Mouse (Mus musculus): Measurements from ENCODE around the gene Rhbdf2. TPM values are rescaled to one million over a fixed set of nuclear protein-coding genes. Genes with fewer than 3 reads are reported as not detected.
"Not testable (repeated sequence)": the region's sequence is repeated elsewhere in the genome, so short reads cannot be mapped to it uniquely, and the experiment has no call there.

Rhbdf2 gene
- polyA plus RNA-seq, 1 experiment: 1.8 TPM

DNA sequence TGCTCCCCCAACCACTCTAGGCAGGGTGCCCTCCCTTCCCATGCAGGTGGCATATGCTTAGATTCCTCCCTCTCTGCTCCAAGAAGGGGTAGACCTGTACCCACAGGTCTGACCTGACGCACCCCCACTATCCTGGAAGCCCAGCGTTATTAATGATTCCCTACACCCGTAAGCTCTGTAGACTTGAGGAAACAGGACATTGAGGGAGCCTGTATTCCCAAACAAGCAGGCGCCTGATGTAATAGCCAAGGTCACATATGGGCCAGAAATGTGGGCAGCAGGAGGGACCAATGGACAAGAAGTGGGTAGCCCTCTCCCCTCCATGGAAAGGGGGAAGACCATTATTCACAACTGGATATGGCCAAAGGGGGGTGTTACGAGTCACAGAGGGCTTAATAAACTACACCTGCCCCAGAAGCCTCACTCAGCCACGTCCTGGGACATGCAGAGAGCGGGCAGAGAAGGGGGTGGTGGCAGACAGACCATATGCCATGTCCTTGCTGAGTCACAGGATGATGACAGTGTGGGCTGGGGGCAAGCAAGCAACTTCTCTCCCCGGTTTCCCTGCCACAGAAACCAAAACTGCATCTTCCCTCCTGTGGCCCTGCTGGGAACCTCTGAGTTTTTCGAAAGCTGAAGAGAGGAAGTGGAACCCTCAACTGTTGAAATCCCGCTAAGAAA is 10.2 kb downstream of the Rhbdf2 start:
- Histone ChIP-seq H3K4me1 (ENCODE audit: control insufficient read depth) (peaks cover 100% of the 10 kb centered on the region), H3K9me3 (ENCODE audit: control insufficient read depth, low read length) (no peaks in the 10 kb centered on the region), H3K36me3 (ENCODE audit: control insufficient read depth) (peaks cover 74% of the 10 kb centered on the region), H3K4me3 (replicated peaks) (peak overlapping the region; percentile 65), H3K27me3 (ENCODE audit: control insufficient read depth) (no peaks in the 10 kb centered on the region)
- TF ChIP-seq TAL1 (IDR thresholded peaks at IDR 0.05; ENCODE audit: low read length): no peak
- TF ChIP-seq GATA1 (IDR thresholded peaks at IDR 0.05; ENCODE audit: low read length): no peak

DNA sequence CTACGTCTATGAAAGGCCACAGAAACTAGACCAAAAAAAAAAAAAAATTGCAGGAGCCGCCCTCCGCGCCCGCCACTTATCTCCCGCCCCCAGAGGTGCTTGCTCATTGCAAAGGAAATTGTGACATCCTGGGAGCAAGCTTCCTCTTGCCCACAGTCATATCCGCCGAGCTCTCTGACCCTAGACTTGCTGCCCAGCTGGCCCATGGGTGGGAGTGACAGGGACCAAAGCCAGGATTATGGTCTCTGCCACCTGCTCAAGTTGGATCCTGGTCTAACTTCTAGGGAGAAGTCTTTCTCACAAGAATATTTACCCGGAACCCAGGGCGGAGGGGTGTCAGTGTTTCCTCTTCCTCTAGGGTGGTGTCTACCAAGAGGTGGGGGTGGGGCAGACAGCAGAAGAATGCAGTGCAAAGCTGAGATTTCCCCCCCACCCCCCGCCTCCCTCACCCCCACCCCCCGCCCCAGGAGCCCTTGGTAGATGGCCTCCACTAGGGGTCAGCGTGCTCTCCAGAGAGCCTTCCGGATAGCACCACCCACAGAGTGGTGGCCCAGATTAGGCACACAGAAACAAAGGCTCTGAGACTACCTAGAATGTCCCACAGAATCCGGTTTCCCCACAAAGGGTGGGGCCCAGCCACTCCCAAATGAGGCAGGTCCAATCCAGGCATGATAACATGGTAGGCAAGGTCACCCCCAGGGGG is 10.9 kb downstream of the Rhbdf2 start:
- Histone ChIP-seq H3K27me3 (ENCODE audit: control insufficient read depth) (no peaks in the 10 kb centered on the region), H3K4me3 (replicated peaks) (peak overlapping the region; percentile 65), H3K4me1 (ENCODE audit: control insufficient read depth) (peaks cover 97% of the 10 kb centered on the region), H3K9me3 (ENCODE audit: control insufficient read depth, low read length) (no peaks in the 10 kb centered on the region), H3K36me3 (ENCODE audit: control insufficient read depth) (peaks cover 72% of the 10 kb centered on the region)
- TF ChIP-seq TAL1 (IDR thresholded peaks at IDR 0.05; ENCODE audit: low read length) (peak; percentile 52; the same call in 2 of the 3 replicates), GATA1 (IDR thresholded peaks at IDR 0.05; ENCODE audit: low read length) (peak; percentile 71)

DNA sequence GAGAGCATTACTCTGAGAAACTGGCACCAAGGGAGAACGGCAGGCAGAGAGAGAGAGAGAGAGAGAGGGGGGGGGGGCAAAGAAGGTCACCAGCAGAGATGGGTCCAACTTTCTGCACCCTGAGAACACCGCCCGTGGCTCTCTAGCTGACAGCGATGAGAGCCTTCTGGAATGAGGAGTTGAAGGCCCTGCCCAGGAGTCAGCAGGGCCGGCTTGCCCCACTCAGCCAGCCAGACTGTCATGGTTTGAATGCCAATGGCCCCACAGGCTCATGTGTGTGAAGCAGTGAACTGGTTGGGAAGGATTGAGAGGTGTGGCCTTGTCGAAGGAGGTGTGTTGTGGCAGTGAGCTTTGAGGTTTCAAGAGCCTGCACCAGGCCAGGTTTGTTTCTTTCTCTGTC is 13.6 kb downstream of the Rhbdf2 start:
- TF ChIP-seq GATA1 (IDR thresholded peaks at IDR 0.05; ENCODE audit: low read length): no peak
- H3K36me3 ChIP-seq (ENCODE audit: control insufficient read depth): peaks cover 75% of the 10 kb centered on the region
- peaks cover 84% of the 10 kb centered on the region for H3K4me1 ChIP-seq (ENCODE audit: control insufficient read depth)
- no peak overlapping the region for H3K4me3 ChIP-seq (replicated peaks)
- H3K27me3 ChIP-seq (ENCODE audit: control insufficient read depth): no peaks in the 10 kb centered on the region
- H3K9me3 ChIP-seq (ENCODE audit: control insufficient read depth, low read length): no peaks in the 10 kb centered on the region

DNA sequence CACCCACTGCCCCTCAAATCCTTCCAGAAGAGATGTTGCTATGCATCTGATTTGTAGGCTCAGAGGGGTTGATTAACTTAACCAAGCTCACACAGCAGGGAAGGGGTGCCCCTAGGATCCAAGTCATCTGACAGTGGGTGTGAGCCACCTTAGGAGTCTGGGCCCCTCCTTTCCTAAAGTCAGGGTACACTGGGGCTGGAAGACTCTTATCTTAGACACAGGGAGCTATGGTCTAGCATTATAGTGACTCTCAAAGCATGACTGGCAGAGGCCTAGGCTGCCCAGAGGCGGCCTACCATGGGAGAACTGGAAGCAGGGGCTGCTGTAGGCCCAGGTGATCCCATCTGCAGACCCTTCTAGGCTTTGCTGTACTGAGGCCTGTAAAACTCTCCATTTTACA is 14.3 kb downstream of the Rhbdf2 start:
- Histone ChIP-seq H3K27me3 (ENCODE audit: control insufficient read depth) (no peaks in the 10 kb centered on the region), H3K9me3 (ENCODE audit: control insufficient read depth, low read length) (no peaks in the 10 kb centered on the region), H3K4me3 (replicated peaks) (no peak overlapping the region), H3K36me3 (ENCODE audit: control insufficient read depth) (peaks cover 75% of the 10 kb centered on the region), H3K4me1 (ENCODE audit: control insufficient read depth) (peaks cover 80% of the 10 kb centered on the region)
- TF ChIP-seq TAL1 (IDR thresholded peaks at IDR 0.05; ENCODE audit: low read length) (no peak), GATA1 (IDR thresholded peaks at IDR 0.05; ENCODE audit: low read length) (no peak)

DNA sequence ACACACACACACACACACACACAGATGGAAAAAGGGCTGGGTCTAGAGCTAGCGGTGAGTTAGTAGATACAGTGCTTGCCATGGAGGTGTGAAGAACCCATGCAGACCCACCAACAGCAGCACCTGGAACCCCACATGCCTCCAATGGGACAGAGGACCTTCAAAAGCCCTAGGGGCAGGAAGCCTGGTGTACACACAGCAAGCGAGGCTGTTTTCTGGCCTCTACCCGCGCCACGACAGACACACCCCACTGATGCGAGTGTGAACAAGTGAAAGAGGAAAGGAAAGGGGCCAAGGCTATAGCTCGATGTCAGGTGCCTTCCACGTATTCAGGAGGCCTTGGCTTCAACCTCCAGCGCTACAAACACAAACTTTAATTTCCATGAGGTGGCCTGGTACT is 14.9 kb downstream of the Rhbdf2 start:
- H3K4me3 ChIP-seq (replicated peaks): no peak overlapping the region
- no peaks in the 10 kb centered on the region for H3K9me3 ChIP-seq (ENCODE audit: control insufficient read depth, low read length)
- H3K27me3 ChIP-seq (ENCODE audit: control insufficient read depth): no peaks in the 10 kb centered on the region
- peaks cover 77% of the 10 kb centered on the region for H3K36me3 ChIP-seq (ENCODE audit: control insufficient read depth)
- TF ChIP-seq GATA1 (IDR thresholded peaks at IDR 0.05; ENCODE audit: low read length): no peak
- TF ChIP-seq TAL1 (IDR thresholded peaks at IDR 0.05; ENCODE audit: low read length): no peak
- peaks cover 74% of the 10 kb centered on the region for H3K4me1 ChIP-seq (ENCODE audit: control insufficient read depth)

DNA sequence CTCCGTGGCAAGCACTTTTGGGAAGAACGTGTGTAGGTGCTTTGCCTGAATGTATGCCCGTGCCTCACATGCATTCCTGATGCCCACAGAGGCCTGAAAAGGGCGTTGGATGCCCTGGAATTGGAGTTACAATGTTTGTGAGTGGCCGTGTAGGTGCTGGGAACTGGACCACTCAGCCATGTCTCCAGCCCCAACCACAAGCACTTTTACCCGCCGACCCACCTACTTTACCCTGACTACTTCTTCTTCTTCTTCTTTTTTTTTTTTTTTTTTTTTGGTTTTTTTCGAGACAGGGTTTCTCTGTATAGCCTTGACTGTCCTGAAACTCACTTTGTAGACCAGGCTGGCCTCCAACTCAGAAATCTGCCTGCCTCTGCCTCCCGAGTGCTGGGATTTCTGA is 15.7 kb downstream of the Rhbdf2 start:
- Histone ChIP-seq H3K4me1 (ENCODE audit: control insufficient read depth) (peaks cover 66% of the 10 kb centered on the region), H3K36me3 (ENCODE audit: control insufficient read depth) (peaks cover 80% of the 10 kb centered on the region)
- H3K4me3 ChIP-seq (replicated peaks): not testable (repeated sequence)

DNA sequence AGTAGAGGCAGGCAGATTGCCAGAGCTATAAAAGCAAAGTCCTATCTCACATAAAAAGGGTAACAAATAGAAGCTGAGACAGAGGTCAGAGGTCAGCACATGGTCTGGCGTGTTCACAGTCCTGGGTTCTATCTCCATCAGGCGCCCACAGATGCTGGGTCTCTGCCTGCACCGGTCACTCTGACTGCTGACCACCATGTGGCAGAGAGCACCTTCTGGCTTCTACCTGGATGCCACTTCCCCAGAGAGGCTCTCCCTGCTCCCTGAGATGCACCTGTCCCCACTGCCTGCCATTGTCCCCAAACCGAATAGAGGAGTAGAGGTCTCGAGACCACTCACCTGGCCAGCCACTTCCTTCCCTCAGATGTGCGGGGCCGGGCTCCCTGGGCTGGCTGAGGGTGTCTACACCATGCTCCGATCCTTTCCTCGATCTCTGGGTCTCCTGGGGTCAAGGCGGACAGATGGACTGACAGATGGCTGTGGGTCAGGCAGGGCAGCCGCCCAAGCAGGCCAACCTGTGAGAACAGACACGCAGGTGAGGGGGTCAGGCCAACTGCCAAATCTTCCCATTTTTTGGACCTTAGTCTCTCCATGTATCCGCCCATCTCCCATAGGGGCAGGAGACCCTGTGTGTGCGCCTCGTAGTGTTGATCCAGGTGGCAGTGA is 16.7 kb downstream of the Rhbdf2 start:
- TF ChIP-seq TAL1 (IDR thresholded peaks at IDR 0.05; ENCODE audit: low read length): no peak
- TF ChIP-seq GATA1 (IDR thresholded peaks at IDR 0.05; ENCODE audit: low read length): no peak
- Histone ChIP-seq H3K9me3 (ENCODE audit: control insufficient read depth, low read length) (no peaks in the 10 kb centered on the region), H3K4me3 (replicated peaks) (no peak overlapping the region), H3K4me1 (ENCODE audit: control insufficient read depth) (peaks cover 56% of the 10 kb centered on the region), H3K36me3 (ENCODE audit: control insufficient read depth) (peaks cover 91% of the 10 kb centered on the region), H3K27me3 (ENCODE audit: control insufficient read depth) (no peaks in the 10 kb centered on the region)

More for the DNA sequence above, 15.7 kb downstream of the Rhbdf2 start:
- H3K9me3 ChIP-seq (ENCODE audit: control insufficient read depth, low read length); H3K27me3 ChIP-seq (ENCODE audit: control insufficient read depth): not testable (repeated sequence)

DNA sequence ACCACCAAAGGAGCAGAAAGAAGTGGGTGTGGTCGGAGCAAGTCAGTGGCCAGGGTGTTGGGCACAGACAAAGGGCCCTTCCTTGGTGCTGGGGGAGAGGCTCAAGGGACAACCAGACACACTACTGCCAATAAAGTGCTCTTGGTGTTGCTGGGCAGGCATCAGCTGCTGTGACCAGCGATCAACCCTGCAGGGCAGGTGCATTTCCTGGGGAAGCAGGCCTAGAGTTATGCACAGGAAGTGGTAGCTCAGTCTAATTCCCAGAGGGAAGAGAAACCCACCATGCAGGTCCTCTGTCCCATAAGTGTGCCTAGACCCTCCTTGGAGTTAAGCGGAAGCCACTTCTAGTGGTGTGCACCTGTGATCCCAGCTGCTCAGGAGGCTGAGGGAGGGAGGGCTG is 19.1 kb downstream of the Rhbdf2 start:
- Histone ChIP-seq H3K36me3 (ENCODE audit: control insufficient read depth) (peaks cover 92% of the 10 kb centered on the region), H3K9me3 (ENCODE audit: control insufficient read depth, low read length) (no peaks in the 10 kb centered on the region), H3K4me1 (ENCODE audit: control insufficient read depth) (peaks cover 40% of the 10 kb centered on the region), H3K4me3 (replicated peaks) (no peak overlapping the region), H3K27me3 (ENCODE audit: control insufficient read depth) (no peaks in the 10 kb centered on the region)
- TF ChIP-seq GATA1 (IDR thresholded peaks at IDR 0.05; ENCODE audit: low read length): no peak
- no peak for TF ChIP-seq TAL1 (IDR thresholded peaks at IDR 0.05; ENCODE audit: low read length)

DNA sequence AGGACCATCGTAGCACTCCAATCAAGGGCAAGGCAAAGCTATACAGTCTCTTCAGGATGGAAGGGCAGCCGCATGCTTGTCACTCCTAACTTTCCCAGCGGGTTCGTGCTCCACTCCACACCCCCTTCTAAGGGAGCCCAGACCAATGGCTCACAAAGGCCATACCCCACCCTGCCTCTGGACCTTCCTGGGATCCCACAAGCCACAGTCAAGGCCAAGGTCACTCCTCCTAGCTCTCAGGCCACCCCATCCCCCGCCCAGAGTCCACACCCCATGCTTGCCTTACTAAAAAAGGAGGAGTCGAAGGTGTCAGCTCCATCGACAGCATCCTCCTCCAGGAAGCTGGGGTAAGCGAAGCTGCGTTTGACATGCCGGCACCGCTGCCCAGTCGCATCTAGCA is 22.7 kb downstream of the Rhbdf2 start:
- Histone ChIP-seq H3K4me1 (ENCODE audit: control insufficient read depth) (peaks cover 16% of the 10 kb centered on the region), H3K4me3 (replicated peaks) (no peak overlapping the region), H3K27me3 (ENCODE audit: control insufficient read depth) (no peaks in the 10 kb centered on the region), H3K9me3 (ENCODE audit: control insufficient read depth, low read length) (no peaks in the 10 kb centered on the region), H3K36me3 (ENCODE audit: control insufficient read depth) (peaks cover 99% of the 10 kb centered on the region)
- TF ChIP-seq TAL1 (IDR thresholded peaks at IDR 0.05; ENCODE audit: low read length): no peak
- no peak for TF ChIP-seq GATA1 (IDR thresholded peaks at IDR 0.05; ENCODE audit: low read length)
